In the genomic region with DNA sequence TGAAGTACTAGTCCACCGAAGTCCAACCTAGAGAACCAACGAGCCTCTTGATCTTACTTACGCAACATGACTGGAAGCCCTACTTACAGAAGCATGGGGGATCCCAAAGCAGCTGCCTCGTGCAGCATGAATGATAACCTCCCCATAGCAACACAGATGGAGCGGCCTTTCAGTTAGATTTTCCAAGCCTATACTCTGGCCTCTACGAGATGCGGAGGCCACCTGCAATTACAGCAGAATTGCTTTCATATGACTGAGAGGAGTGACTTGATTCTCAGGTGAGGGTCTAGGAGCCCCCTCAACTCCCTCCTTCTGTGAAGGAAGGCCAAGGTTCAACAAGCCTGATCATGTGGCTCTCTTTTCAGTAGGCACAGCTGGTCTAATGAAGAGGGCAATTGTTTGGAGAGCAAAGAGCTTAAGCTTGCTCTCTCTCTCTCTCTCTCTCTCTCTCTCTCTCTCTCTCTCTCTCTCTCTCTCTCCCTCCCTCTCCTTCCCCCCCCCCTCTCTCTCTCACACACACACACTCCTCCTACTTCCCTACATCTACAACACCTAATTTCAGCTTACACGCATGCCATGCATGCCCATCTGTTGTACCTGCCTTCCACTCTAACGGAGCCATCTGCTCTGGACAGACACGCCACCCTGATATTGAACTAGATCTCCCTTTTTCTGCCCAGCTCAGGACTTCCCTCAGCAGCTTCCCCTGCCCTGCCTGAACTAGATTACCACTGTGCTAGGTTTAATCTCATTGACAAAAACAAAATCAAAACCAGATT, we compare ENCODE assay signal across 22 mouse cellular contexts.
DNase-seq lines count a peak whose midpoint lies in the region; ATAC-seq and TF ChIP-seq lines count a peak whose summit lies in the region.
"Had no signal": no experiment of that assay in that cellular context is flagged by ENCODE, and none has a peak within 500 bp of the region (broad histone marks: within the 10 kb centered on the region; RNA-seq: fewer than 3 reads in every experiment).

No protein-coding gene starts in this region.

- H3K9me3 ChIP-seq in forebrain, embryonic 14.5 days (replicated peaks; ENCODE audit: control insufficient read depth, low read length) = no peaks in the 10 kb centered on the region
- H3K9me3 ChIP-seq in forebrain, embryonic 16.5 days (ENCODE audit: control insufficient read depth, low read length) = no peaks in the 10 kb centered on the region
- H3K9me3 ChIP-seq in lung, embryonic 15.5 days = 0 out of 2 replicates have a peak, but pooled peaks cover 3% of the 10 kb centered on the region
- no peaks in the 10 kb centered on the region for H3K9me3 ChIP-seq in embryonic facial prominence, embryonic 10.5 days
- no peaks in the 10 kb centered on the region for H3K9me3 ChIP-seq in midbrain, embryonic 13.5 days
- H3K9me3 ChIP-seq: forebrain, embryonic 13.5 days; heart, embryonic 12.5 days; hindbrain, embryonic 15.5 days; limb, embryonic 15.5 days had no signal

- WGBS in forebrain, embryonic 14.5 days = 89% methylated on average over 10 of the region's 10 CpGs
- WGBS in forebrain, embryonic 16.5 days = 86% methylated on average over 10 of the region's 10 CpGs
- WGBS in lung, embryonic 15.5 days = 66% methylated on average over 10 of the region's 10 CpGs
- 70% methylated on average over 10 of the region's 10 CpGs for WGBS in embryonic facial prominence, embryonic 10.5 days
- 67% methylated on average over 10 of the region's 10 CpGs for WGBS in midbrain, embryonic 13.5 days

- no peak for DNase-seq in forebrain, embryonic 14.5 days (ENCODE audit: low spot score)
- DNase-seq in lung, postnatal 4 days = no peak
- DNase-seq in embryonic facial prominence, embryonic 10.5 days (ENCODE audit: low spot score) = peak; percentile 57
- DNase-seq in layer of hippocampus, adult 2 months (ENCODE audit: low spot score in 2 of 2) = no peak
- DNase-seq: adrenal gland, postnatal 14 days; cerebellum, adult 9-10 months; gastrocnemius, postnatal 14 days; heart, adult 18-20 months; heart, postnatal 10 days; kidney, postnatal 25 days; right cerebral cortex, postnatal 25 days; spleen, adult 18-20 months had no signal

- H3K9ac ChIP-seq in forebrain, embryonic 14.5 days (ENCODE audit: low read length) = no peak overlapping the region
- H3K9ac ChIP-seq in forebrain, embryonic 16.5 days (replicated peaks; ENCODE audit: low read depth, low read length) = no peak overlapping the region
- H3K9ac ChIP-seq in lung, embryonic 15.5 days = no peak overlapping the region
- no peak overlapping the region for H3K9ac ChIP-seq in midbrain, embryonic 13.5 days (replicated peaks)
- H3K9ac ChIP-seq: forebrain, embryonic 13.5 days; heart, embryonic 12.5 days; hindbrain, embryonic 15.5 days; limb, embryonic 15.5 days; liver, embryonic 14.5 days had no signal

- ATAC-seq in forebrain, embryonic 14.5 days = peak; percentile 50; the same call in 1 of the 2 replicates
- ATAC-seq in forebrain, embryonic 16.5 days = no peak
- ATAC-seq in lung, embryonic 15.5 days (ENCODE audit: borderline replicate concordance, extremely low read depth, low FRiP score, low TSS enrichment) = peak; percentile 47; the same call in 1 of the 2 replicates
- peak; percentile 73 for ATAC-seq in midbrain, embryonic 13.5 days
- ATAC-seq: CD4-positive, CD25-positive, alpha-beta regulatory T cell, adult 4 months; forebrain, embryonic 13.5 days; intestine, embryonic 16.5 days had no signal

- H3K27ac ChIP-seq in forebrain, embryonic 14.5 days (ENCODE audit: low read depth, low read length) = no peak overlapping the region
- H3K27ac ChIP-seq in forebrain, embryonic 16.5 days (ENCODE audit: low read length) = no peak overlapping the region
- H3K27ac ChIP-seq in lung, embryonic 15.5 days = no peak overlapping the region
- H3K27ac ChIP-seq in embryonic facial prominence, embryonic 10.5 days (replicated peaks) = peak overlapping the region; percentile 45
- 0 out of 2 replicates have a peak overlapping the region, but pooled peaks have one; percentile 1 for H3K27ac ChIP-seq in midbrain, embryonic 13.5 days
- H3K27ac ChIP-seq in layer of hippocampus, adult 2 months = no peak overlapping the region
- H3K27ac ChIP-seq: forebrain, embryonic 13.5 days; hindbrain, embryonic 15.5 days; limb, embryonic 15.5 days; liver, embryonic 14.5 days had no signal

- no peak overlapping the region for H3K4me2 ChIP-seq in forebrain, embryonic 14.5 days (ENCODE audit: low read length)
- no peak overlapping the region for H3K4me2 ChIP-seq in forebrain, embryonic 16.5 days (ENCODE audit: low read length)
- no peak overlapping the region for H3K4me2 ChIP-seq in lung, embryonic 15.5 days
- H3K4me2 ChIP-seq in midbrain, embryonic 13.5 days (replicated peaks) = no peak overlapping the region
- H3K4me2 ChIP-seq: forebrain, embryonic 13.5 days; heart, embryonic 12.5 days; hindbrain, embryonic 15.5 days; limb, embryonic 15.5 days had no signal

- no peak for TF ChIP-seq CTCF in layer of hippocampus, adult 2 months (conservative IDR thresholded peaks at IDR 0.05)

- no peaks in the 10 kb centered on the region for H3K27me3 ChIP-seq in forebrain, embryonic 14.5 days (replicated peaks; ENCODE audit: control insufficient read depth, insufficient read depth, low read length)
- no peaks in the 10 kb centered on the region for H3K27me3 ChIP-seq in forebrain, embryonic 16.5 days (replicated peaks; ENCODE audit: control insufficient read depth, insufficient read depth, low read length)
- H3K27me3 ChIP-seq in lung, embryonic 15.5 days = no peaks in the 10 kb centered on the region
- no peaks in the 10 kb centered on the region for H3K27me3 ChIP-seq in embryonic facial prominence, embryonic 10.5 days (replicated peaks; ENCODE audit: low read depth, poor library complexity, severe bottlenecking)
- no peaks in the 10 kb centered on the region for H3K27me3 ChIP-seq in midbrain, embryonic 13.5 days
- H3K27me3 ChIP-seq: forebrain, embryonic 13.5 days; heart, embryonic 12.5 days; hindbrain, embryonic 15.5 days; limb, embryonic 15.5 days had no signal

- no peak overlapping the region for H3K4me3 ChIP-seq in forebrain, embryonic 14.5 days (ENCODE audit: low read depth, low read length)
- H3K4me3 ChIP-seq in forebrain, embryonic 16.5 days (replicated peaks; ENCODE audit: low read length) = no peak overlapping the region
- H3K4me3 ChIP-seq in lung, embryonic 15.5 days = no peak overlapping the region
- H3K4me3 ChIP-seq in embryonic facial prominence, embryonic 10.5 days = no peak overlapping the region
- H3K4me3 ChIP-seq in midbrain, embryonic 13.5 days (replicated peaks) = no peak overlapping the region
- no peak overlapping the region for H3K4me3 ChIP-seq in layer of hippocampus, adult 2 months
- H3K4me3 ChIP-seq: forebrain, embryonic 13.5 days; heart, embryonic 12.5 days; hindbrain, embryonic 15.5 days; limb, embryonic 15.5 days had no signal

- H3K4me1 ChIP-seq in forebrain, embryonic 14.5 days (ENCODE audit: control insufficient read depth, insufficient read depth, low read length) = 0 out of 2 replicates have a peak, but pooled peaks cover 2% of the 10 kb centered on the region
- H3K4me1 ChIP-seq in forebrain, embryonic 16.5 days (replicated peaks; ENCODE audit: control insufficient read depth, insufficient read depth, low read length) = no peaks in the 10 kb centered on the region
- peaks cover 7% of the 10 kb centered on the region; the same call in 1 of the 2 replicates for H3K4me1 ChIP-seq in lung, embryonic 15.5 days
- peaks cover 30% of the 10 kb centered on the region for H3K4me1 ChIP-seq in embryonic facial prominence, embryonic 10.5 days
- 0 out of 2 replicates have a peak, but pooled peaks cover 4% of the 10 kb centered on the region for H3K4me1 ChIP-seq in midbrain, embryonic 13.5 days (replicated peaks)
- H3K4me1 ChIP-seq: forebrain, embryonic 13.5 days; heart, embryonic 12.5 days; hindbrain, embryonic 15.5 days; limb, embryonic 15.5 days had no signal

- H3K36me3 ChIP-seq in forebrain, embryonic 14.5 days (ENCODE audit: control insufficient read depth, insufficient read depth, low read length) = no peaks in the 10 kb centered on the region
- H3K36me3 ChIP-seq in forebrain, embryonic 16.5 days (ENCODE audit: control insufficient read depth, insufficient read depth) = no peaks in the 10 kb centered on the region
- H3K36me3 ChIP-seq in lung, embryonic 15.5 days = no peaks in the 10 kb centered on the region
- peaks cover 4% of the 10 kb centered on the region; the same call in 1 of the 2 replicates for H3K36me3 ChIP-seq in embryonic facial prominence, embryonic 10.5 days (replicated peaks)
- no peaks in the 10 kb centered on the region for H3K36me3 ChIP-seq in midbrain, embryonic 13.5 days
- H3K36me3 ChIP-seq: heart, embryonic 12.5 days; hindbrain, embryonic 15.5 days; limb, embryonic 15.5 days had no signal

Comparison
In these comparisons a context has a peak if more than half of its experiments do, and no peak if none do; other contexts are left out.
1. H3K27ac ChIP-seq: peak in embryonic facial prominence, embryonic 10.5 days (single experiment) and midbrain, embryonic 13.5 days (single experiment); none in forebrain, embryonic 14.5 days (single experiment), forebrain, embryonic 16.5 days (single experiment), lung, embryonic 15.5 days (single experiment) and layer of hippocampus, adult 2 months (single experiment).